Mouse (Mus musculus) thymus, adult 2 months (tissue): ENCODE measurements around the gene Bpifb4. TPM values are rescaled to one million over a fixed set of nuclear protein-coding genes. Genes with fewer than 3 reads are reported as not detected.

Source experiments
- DNase-seq: peaks from one replicate; pipeline ENCODE4 v3.0.0; 2021
- H3K27ac ChIP-seq: fragments of 200-500 bp; 2 replicates; pipeline ENCODE4 v1.5.1; 2012; ENCODE audit warnings: low read length, control low read depth; ENCODE audit not compliant: control insufficient read depth, insufficient read depth
- H3K27me3 ChIP-seq: fragments of 200-500 bp; 2 replicates; pipeline ENCODE4 v1.6.1; 2012; ENCODE audit warnings: mild to moderate bottlenecking, low read length, moderate library complexity, mixed read lengths; ENCODE audit not compliant: control insufficient read depth, insufficient read depth
- H3K36me3 ChIP-seq: fragments of 200-500 bp; 2 replicates; pipeline ENCODE4 v1.6.1; 2012; ENCODE audit warnings: mild to moderate bottlenecking, low read length, moderate library complexity; ENCODE audit not compliant: control insufficient read depth, insufficient read depth
- H3K4me1 ChIP-seq: fragments of 200-500 bp; replicated peaks from 2 replicates; pipeline ENCODE4 v1.6.1; 2012; ENCODE audit warnings: low read length; ENCODE audit not compliant: control insufficient read depth, insufficient read depth
- H3K4me3 ChIP-seq: fragments of 200-500 bp; 2 replicates; pipeline ENCODE4 v1.5.1; 2012; ENCODE audit warnings: mild to moderate bottlenecking, low read length, control low read depth, moderate library complexity; ENCODE audit not compliant: control insufficient read depth, insufficient read depth
- CTCF ChIP-seq: fragments of 200-500 bp; IDR thresholded peaks from 2 replicates; pipeline ENCODE4 v1.5.1; 2012; ENCODE audit warnings: mild to moderate bottlenecking, control low read depth, low read length, moderate library complexity, borderline replicate concordance; ENCODE audit not compliant: control insufficient read depth, poor library complexity, insufficient read depth; ENCODE audit errors: extremely low read depth
- POLR2A ChIP-seq: fragments of 200-500 bp; IDR thresholded peaks from 2 replicates; pipeline ENCODE4 v1.6.1; 2012; ENCODE audit warnings: mild to moderate bottlenecking, low read length, control low read depth, moderate library complexity; ENCODE audit not compliant: control insufficient read depth, poor library complexity, insufficient read depth; ENCODE audit errors: extremely low read depth
- WGBS: fragments of 180-500 bp; shearing (Covaris S2); methylation state at CpG from one replicate; pipeline ENCODE4 v1.1.7; 2018; 5-methylcytosine and 5-hydroxymethylcytosine counted together
- polyA plus RNA-seq: library from polyadenylated mRNA; depleted of rRNA; stranded (reverse); fragments of >200 nt; gene quantifications from 2 replicates; pipeline ENCODE4 v1.2.3, GENCODE M21; 2012; rRNA removed

Gene Bpifb4
- polyA plus RNA-seq, 1 experiment, result 0.13 TPM

GRCm38 (mm10) chr2:154007965-154008364 is 70.0 kb downstream of the Bpifb4 start, which contains the start of gene Bpifa2:
Gene Bpifa2 (plus strand): TSS chr2:154008265.
- Histone ChIP-seq H3K27me3 (no peaks in the 10 kb centered on the region), H3K4me1 (no peaks in the 10 kb centered on the region), H3K27ac (no peak within 1 kb of the TSS), H3K4me3 (no peak within 1 kb of the TSS), H3K36me3 (no peaks in the 10 kb centered on the region)
- TF ChIP-seq CTCF (no peak), POLR2A (no peak)
- DNase-seq, result no peak
- WGBS, result 72% methylated on average over 3 of the region's 3 CpGs

Other genes starting within 250 kb of the Bpifb4 start
- gene Dnmt3c, start 241.6 kb upstream of the Bpifb4 start, polyA plus RNA-seq, result not detected in 2 replicates
- gene Mapre1, start 196.9 kb upstream of the Bpifb4 start, polyA plus RNA-seq, result 14.6 and 15.5 TPM in 2 replicates
- 1.8 and 1.9 TPM in 2 replicates for gene Efcab8, start 158.3 kb upstream of the Bpifb4 start, polyA plus RNA-seq
- gene Sun5, start 67.1 kb upstream of the Bpifb4 start, polyA plus RNA-seq, result not detected in 2 replicates
- gene Bpifb2, start 63.2 kb upstream of the Bpifb4 start, polyA plus RNA-seq, result 0.71 and 0.73 TPM in 2 replicates
- gene Bpifb6, start 37.8 kb upstream of the Bpifb4 start, polyA plus RNA-seq, result 0.23 and 0.27 TPM in 2 replicates
- gene Bpifb3, start 20.0 kb upstream of the Bpifb4 start, polyA plus RNA-seq, result 0.59 and 0.89 TPM in 2 replicates
- gene Bpifa6, start 36.7 kb downstream of the Bpifb4 start, polyA plus RNA-seq, result not detected in 2 replicates
- gene Bpifa2, start 70.1 kb downstream of the Bpifb4 start, polyA plus RNA-seq, result 0.22 TPM in 1 of 2 replicates, not detected in the other
- gene Bpifa3, start 192.1 kb downstream of the Bpifb4 start, polyA plus RNA-seq, result 0.23 TPM in 1 of 2 replicates, not detected in the other
- gene Bpifa1, start 204.7 kb downstream of the Bpifb4 start, polyA plus RNA-seq, result 23.3 and 33.0 TPM in 2 replicates
- 1.3 and 1.6 TPM in 2 replicates for gene Bpifa5, start 224.4 kb downstream of the Bpifb4 start, polyA plus RNA-seq